Mouse (Mus musculus) hindbrain, embryonic 16.5 days (tissue): ENCODE results near the gene Aldob. TPM values are rescaled to one million over a fixed set of nuclear protein-coding genes. Genes with fewer than 3 reads are reported as not detected.

Experiments used
- ATAC-seq: fragments of 200-750 bp; cut with Nextera tagmentation; 2 replicates; pipeline ENCODE4 v1.8.0; 2017; ENCODE audit warnings: moderate TSS enrichment, moderate library complexity
- H3K27ac ChIP-seq: fragments of 300-500 bp; sonication (generic); 2 replicates; pipeline ENCODE4 v1.5.1; 2014; ENCODE audit warnings: low read depth, mild to moderate bottlenecking, control low read depth, low read length, moderate library complexity
- H3K27me3 ChIP-seq: fragments of 300-500 bp; sonication (generic); replicated peaks from 2 replicates; pipeline ENCODE4 v1.6.1; 2014; ENCODE audit warnings: low read length; ENCODE audit not compliant: control insufficient read depth, insufficient read depth
- H3K36me3 ChIP-seq: fragments of 300-500 bp; sonication (generic); 2 replicates; pipeline ENCODE4 v1.6.1; 2014; ENCODE audit warnings: mild to moderate bottlenecking, low read length, moderate library complexity, mixed read lengths; ENCODE audit not compliant: control insufficient read depth, insufficient read depth
- H3K4me1 ChIP-seq: fragments of 300-500 bp; sonication (generic); 2 replicates; pipeline ENCODE4 v1.6.1; 2014; ENCODE audit warnings: low read depth, low read length; ENCODE audit not compliant: control insufficient read depth, insufficient read depth
- H3K4me2 ChIP-seq: fragments of 300-500 bp; sonication (generic); 2 replicates; pipeline ENCODE4 v1.6.1; 2014; ENCODE audit warnings: mild to moderate bottlenecking, low read length, control low read depth, moderate library complexity
- H3K4me3 ChIP-seq: fragments of 300-500 bp; sonication (generic); 2 replicates; pipeline ENCODE4 v1.5.1; 2014; ENCODE audit warnings: mild to moderate bottlenecking, low read length, control low read depth, moderate library complexity
- H3K9ac ChIP-seq: fragments of 300-500 bp; sonication (generic); 2 replicates; pipeline ENCODE4 v1.6.1; 2014; ENCODE audit warnings: low read depth, mild to moderate bottlenecking, control low read depth, low read length, moderate library complexity
- H3K9me3 ChIP-seq: fragments of 300-500 bp; sonication (generic); 2 replicates; pipeline ENCODE4 v1.6.1; 2014; ENCODE audit warnings: mild to moderate bottlenecking, low read length, moderate library complexity; ENCODE audit not compliant: control insufficient read depth
- WGBS: fragments of 180-500 bp; shearing (Covaris S2); extraction: QIAGEN DNeasy Blood & Tissue Kit; methylation state at CpG from one replicate; pipeline ENCODE4 v1.1.7; 2014; 5-methylcytosine and 5-hydroxymethylcytosine counted together
- polyA plus RNA-seq: library from polyadenylated mRNA; unstranded; fragments of >200 nt; fragmentation: Nextera tagmentation; extraction: Ambion mirVana; gene quantifications from 2 replicates; pipeline ENCODE4 v1.2.1, GENCODE M21; 2015

Gene Aldob
- polyA plus RNA-seq, 1 experiment from 2014 or later, result 0.60 TPM

GRCm38 (mm10) chr4:49572194-49572593 lies 22.8 kb upstream of the Aldob start:
- Histone ChIP-seq H3K4me3 (no peak overlapping the region), H3K27ac (no peak overlapping the region), H3K9ac (no peak overlapping the region), H3K4me1 (no peaks in the 10 kb centered on the region), H3K36me3 (no peaks in the 10 kb centered on the region), H3K4me2 (no peak overlapping the region), H3K9me3 (no peaks in the 10 kb centered on the region), H3K27me3 (no peaks in the 10 kb centered on the region)
- WGBS, result 80% methylated on average over 4 of the region's 4 CpGs
- ATAC-seq, result no peak

- WGBS, result 27% methylated on average over 3 of the region's 3 CpGs
- no peaks in the 10 kb centered on the region for H3K4me1 ChIP-seq
- peak; percentile 77 for ATAC-seq
- no peaks in the 10 kb centered on the region for H3K9me3 ChIP-seq
- H3K9ac ChIP-seq, result no peak overlapping the region
- H3K36me3 ChIP-seq, result no peaks in the 10 kb centered on the region
- H3K27ac ChIP-seq, result no peak overlapping the region
- H3K27me3 ChIP-seq, result no peaks in the 10 kb centered on the region
- H3K4me3 ChIP-seq, result no peak overlapping the region
- H3K4me2 ChIP-seq, result no peak overlapping the region
Measured at GRCm38 (mm10) chr4:49567613-49568012, 18.3 kb upstream of the Aldob start.

GRCm38 (mm10) chr4:49559915-49560772 lies 10.8 kb upstream of the Aldob start:
- no peaks in the 10 kb centered on the region for H3K4me1 ChIP-seq
- H3K4me2 ChIP-seq, result peak overlapping the region; percentile 5; the same call in 1 of the 2 replicates
- H3K27ac ChIP-seq, result no peak overlapping the region
- H3K9me3 ChIP-seq, result no peaks in the 10 kb centered on the region
- 64% methylated on average over 20 of the region's 20 CpGs for WGBS
- no peak overlapping the region for H3K9ac ChIP-seq
- ATAC-seq, result peak; percentile 94
- H3K4me3 ChIP-seq, result no peak overlapping the region
- H3K36me3 ChIP-seq, result no peaks in the 10 kb centered on the region
- H3K27me3 ChIP-seq, result no peaks in the 10 kb centered on the region

- H3K27ac ChIP-seq, result no peak overlapping the region
- H3K36me3 ChIP-seq, result no peaks in the 10 kb centered on the region
- no peak overlapping the region for H3K9ac ChIP-seq
- WGBS, result 87% methylated on average over 2 of the region's 2 CpGs
- no peaks in the 10 kb centered on the region for H3K4me1 ChIP-seq
- H3K27me3 ChIP-seq, result no peaks in the 10 kb centered on the region
- H3K9me3 ChIP-seq, result no peaks in the 10 kb centered on the region
- H3K4me3 ChIP-seq, result no peak overlapping the region
- H3K4me2 ChIP-seq, result no peak overlapping the region
- ATAC-seq, result no peak
Measured at GRCm38 (mm10) chr4:49558181-49558580, 8.8 kb upstream of the Aldob start.

GRCm38 (mm10) chr4:49557375-49557774 lies 8.0 kb upstream of the Aldob start:
- no peaks in the 10 kb centered on the region for H3K36me3 ChIP-seq
- H3K4me2 ChIP-seq, result no peak overlapping the region
- no peak overlapping the region for H3K27ac ChIP-seq
- WGBS, result 97% methylated on average over 7 of the region's 7 CpGs
- no peaks in the 10 kb centered on the region for H3K27me3 ChIP-seq
- ATAC-seq, result no peak
- H3K9me3 ChIP-seq, result no peaks in the 10 kb centered on the region
- no peaks in the 10 kb centered on the region for H3K4me1 ChIP-seq
- H3K4me3 ChIP-seq, result no peak overlapping the region
- no peak overlapping the region for H3K9ac ChIP-seq

- Histone ChIP-seq H3K4me1 (no peaks in the 10 kb centered on the region), H3K9ac (no peak overlapping the region), H3K27ac (no peak overlapping the region), H3K9me3 (no peaks in the 10 kb centered on the region), H3K36me3 (no peaks in the 10 kb centered on the region), H3K4me3 (no peak overlapping the region), H3K4me2 (no peak overlapping the region), H3K27me3 (no peaks in the 10 kb centered on the region)
- no peak for ATAC-seq
- 85% methylated on average over 5 of the region's 5 CpGs for WGBS
Measured at GRCm38 (mm10) chr4:49553380-49553779, 4.0 kb upstream of the Aldob start.

- no peak for ATAC-seq
- H3K4me3 ChIP-seq, result no peak overlapping the region
- 84% methylated on average over 7 of the region's 7 CpGs for WGBS
Measured at GRCm38 (mm10) chr4:49547544-49548219, 1.7 kb downstream of the Aldob start.

GRCm38 (mm10) chr4:49546873-49547543 lies 2.3 kb downstream of the Aldob start:
- Histone ChIP-seq H3K9me3 (no peaks in the 10 kb centered on the region), H3K27ac (no peak overlapping the region), H3K36me3 (no peaks in the 10 kb centered on the region), H3K4me2 (no peak overlapping the region), H3K4me1 (no peaks in the 10 kb centered on the region), H3K4me3 (no peak overlapping the region), H3K27me3 (no peaks in the 10 kb centered on the region), H3K9ac (no peak overlapping the region)
- ATAC-seq, result no peak
- WGBS, result 74% methylated on average over 6 of the region's 6 CpGs

More at GRCm38 (mm10) chr4:49547544-49548219, 1.7 kb downstream of the Aldob start:
- H3K4me1 ChIP-seq, result no peaks in the 10 kb centered on the region
- H3K9me3 ChIP-seq, result no peaks in the 10 kb centered on the region
- no peak overlapping the region for H3K4me2 ChIP-seq
- H3K36me3 ChIP-seq, result no peaks in the 10 kb centered on the region
- H3K9ac ChIP-seq, result no peak overlapping the region
- no peak overlapping the region for H3K27ac ChIP-seq
- H3K27me3 ChIP-seq, result no peaks in the 10 kb centered on the region

GRCm38 (mm10) chr4:49546026-49546425 lies 3.3 kb downstream of the Aldob start:
- no peak for ATAC-seq
- no peak overlapping the region for H3K4me3 ChIP-seq
- H3K36me3 ChIP-seq, result no peaks in the 10 kb centered on the region
- no peak overlapping the region for H3K27ac ChIP-seq
- no peak overlapping the region for H3K9ac ChIP-seq
- H3K27me3 ChIP-seq, result no peaks in the 10 kb centered on the region
- H3K9me3 ChIP-seq, result no peaks in the 10 kb centered on the region
- no peak overlapping the region for H3K4me2 ChIP-seq
- no peaks in the 10 kb centered on the region for H3K4me1 ChIP-seq
- WGBS, result 91% methylated on average over 2 of the region's 2 CpGs
